Mouse (Mus musculus): Measurements from ENCODE around the gene Arl9.

- TF ChIP-seq POLR2A (IDR thresholded peaks at IDR 0.05; ENCODE audit: control insufficient read depth in 1 of 2, insufficient read depth in 1 of 2, low read depth in 1 of 2, low read length in 2 of 2, poor library complexity in 1 of 2) (no peak), CTCF (IDR thresholded peaks at IDR 0.05 in 2 of 3, conservative IDR thresholded peaks at IDR 0.05 in 1 of 3; ENCODE audit: control insufficient read depth in 1 of 3, insufficient read depth in 1 of 3, low read depth in 2 of 3, low read length in 3 of 3, poor library complexity in 1 of 3, severe bottlenecking in 1 of 3) (no peak), MEF2A (IDR thresholded peaks at IDR 0.05; ENCODE audit: extremely low read depth, insufficient replicate concordance, low read depth, low read length, poor library complexity, severe bottlenecking) (no peak), MAFK (IDR thresholded peaks at IDR 0.05; ENCODE audit: borderline replicate concordance, low read depth, low read length) (no peak), RAD21 (IDR thresholded peaks at IDR 0.05; ENCODE audit: low read depth, low read length) (no peak), MXI1 (IDR thresholded peaks at IDR 0.05; ENCODE audit: low read depth, low read length) (no peak), SIN3A (IDR thresholded peaks at IDR 0.05; ENCODE audit: low read length) (no peak), ZMIZ1 (IDR thresholded peaks at IDR 0.05; ENCODE audit: low read depth, low read length) (no peak)
Measured at GRCm38 (mm10) chr5:77013171-77013570, 9.3 kb downstream of the Arl9 start.
